Mouse (Mus musculus) heart, embryonic 13.5 days (tissue): ENCODE data around the gene H2-D1. TPM values are rescaled to one million over a fixed set of nuclear protein-coding genes. Genes with fewer than 3 reads are reported as not detected.
A peak's percentile ranks its signal among the peaks of the same experiment; 100 is the strongest.
"Not testable (repeated sequence)": the region's sequence is repeated elsewhere in the genome, so short reads cannot be mapped to it uniquely, and the experiment has no call there.

Experiments
- ATAC-seq: fragments of 200-750 bp; cut with Nextera tagmentation; 2 replicates; pipeline ENCODE4 v1.8.0; 2017; ENCODE audit warnings: moderate TSS enrichment; ENCODE audit not compliant: insufficient number of reproducible peaks, low FRiP score, low TSS enrichment; ENCODE audit errors: extremely low read depth
- H3K27ac ChIP-seq: fragments of 300-500 bp; sonication (generic); replicated peaks from 2 replicates; pipeline ENCODE4 v1.5.1; 2015; ENCODE audit warnings: moderate library complexity, mild to moderate bottlenecking, inconsistent platforms
- H3K27me3 ChIP-seq: fragments of 300-500 bp; sonication (generic); replicated peaks from 2 replicates; pipeline ENCODE4 v1.6.1; 2015; ENCODE audit warnings: mild to moderate bottlenecking, inconsistent platforms
- H3K36me3 ChIP-seq: fragments of 300-500 bp; sonication (generic); 2 replicates; pipeline ENCODE4 v1.6.1; 2015; ENCODE audit warnings: mild to moderate bottlenecking, inconsistent platforms
- H3K4me1 ChIP-seq: fragments of 300-500 bp; sonication (generic); 2 replicates; pipeline ENCODE4 v1.6.1; 2015; ENCODE audit warnings: inconsistent platforms
- H3K4me2 ChIP-seq: fragments of 300-500 bp; sonication (generic); 2 replicates; pipeline ENCODE4 v1.6.1; 2015; ENCODE audit warnings: inconsistent platforms, mild to moderate bottlenecking, moderate library complexity
- H3K4me3 ChIP-seq: fragments of 300-500 bp; sonication (generic); 2 replicates; pipeline ENCODE4 v1.5.1; 2015; ENCODE audit warnings: moderate library complexity, mild to moderate bottlenecking, inconsistent platforms
- H3K9ac ChIP-seq: fragments of 300-500 bp; sonication (generic); 2 replicates; pipeline ENCODE4 v1.6.1; 2015; ENCODE audit warnings: inconsistent platforms, mild to moderate bottlenecking, moderate library complexity
- H3K9me3 ChIP-seq: fragments of 300-500 bp; sonication (generic); 2 replicates; pipeline ENCODE4 v1.6.1; 2016; ENCODE audit warnings: inconsistent platforms
- WGBS: fragments of 180-500 bp; shearing (Covaris S2); methylation state at CpG from one replicate; pipeline ENCODE4 v1.1.7; 2015; ENCODE audit warnings: mixed read lengths; 5-methylcytosine and 5-hydroxymethylcytosine counted together
- polyA plus RNA-seq: library from polyadenylated mRNA; unstranded; fragments of >200 nt; fragmentation: Nextera tagmentation; extraction: Ambion mirVana; gene quantifications from 2 replicates; pipeline ENCODE4 v1.2.1, GENCODE M21; 2015

Gene H2-D1
- polyA plus RNA-seq, 1 experiment from 2014 or later: 43.4 TPM

- Histone ChIP-seq H3K9me3 (no peaks in the 10 kb centered on the region), H3K4me2 (no peak overlapping the region), H3K4me1 (no peaks in the 10 kb centered on the region), H3K9ac (no peak overlapping the region), H3K36me3 (no peaks in the 10 kb centered on the region), H3K27ac (no peak overlapping the region), H3K4me3 (no peak overlapping the region), H3K27me3 (peaks cover 62% of the 10 kb centered on the region)
- 78% methylated on average over 13 of the region's 13 CpGs for WGBS
- ATAC-seq: no peak
Measured at GRCm38 (mm10) chr17:35278957-35279688, 16.6 kb downstream of the H2-D1 start.

GRCm38 (mm10) chr17:35280276-35280675 is 17.7 kb downstream of the H2-D1 start:
- H3K9me3 ChIP-seq: no peaks in the 10 kb centered on the region
- H3K4me2 ChIP-seq: no peak overlapping the region
- H3K36me3 ChIP-seq: no peaks in the 10 kb centered on the region
- H3K9ac ChIP-seq: no peak overlapping the region
- WGBS: 56% methylated on average over 3 of the region's 3 CpGs
- no peak overlapping the region for H3K27ac ChIP-seq
- no peaks in the 10 kb centered on the region for H3K4me1 ChIP-seq
- ATAC-seq: no peak
- H3K4me3 ChIP-seq: no peak overlapping the region
- H3K27me3 ChIP-seq: peaks cover 61% of the 10 kb centered on the region

GRCm38 (mm10) chr17:35285431-35285830 is 22.9 kb downstream of the H2-D1 start:
- no peak for ATAC-seq
- no peak overlapping the region for H3K9ac ChIP-seq
- no peaks in the 10 kb centered on the region for H3K9me3 ChIP-seq
- H3K4me3 ChIP-seq: no peak overlapping the region
- H3K27me3 ChIP-seq: peaks cover 36% of the 10 kb centered on the region
- H3K27ac ChIP-seq: no peak overlapping the region
- H3K4me2 ChIP-seq: no peak overlapping the region
- no peaks in the 10 kb centered on the region for H3K4me1 ChIP-seq
- H3K36me3 ChIP-seq: no peaks in the 10 kb centered on the region

- not testable (repeated sequence) for H3K36me3 ChIP-seq, ATAC-seq, H3K4me3 ChIP-seq, H3K27ac ChIP-seq, H3K9me3 ChIP-seq, H3K4me2 ChIP-seq, H3K4me1 ChIP-seq, H3K9ac ChIP-seq
- H3K27me3 ChIP-seq: peaks cover 34% of the 10 kb centered on the region
- WGBS: 5% methylated on average over 5 of the region's 5 CpGs
Measured at GRCm38 (mm10) chr17:35295796-35296195, 33.3 kb downstream of the H2-D1 start.

- H3K4me3 ChIP-seq: not testable (repeated sequence)
Measured at GRCm38 (mm10) chr17:35300261-35300945, 37.9 kb downstream of the H2-D1 start.

GRCm38 (mm10) chr17:35301645-35302258 is 39.2 kb downstream of the H2-D1 start:
- 0 out of 2 replicates have a peak overlapping the region, but pooled peaks have one; percentile 11 for H3K4me2 ChIP-seq
- no peak overlapping the region for H3K9ac ChIP-seq
- no peak for ATAC-seq
- H3K9me3 ChIP-seq: no peaks in the 10 kb centered on the region
- H3K36me3 ChIP-seq: no peaks in the 10 kb centered on the region
- no peak overlapping the region for H3K4me3 ChIP-seq
- WGBS: 23% methylated on average over 13 of the region's 13 CpGs
- H3K4me1 ChIP-seq: no peaks in the 10 kb centered on the region
- H3K27ac ChIP-seq: no peak overlapping the region
- H3K27me3 ChIP-seq: peaks cover 21% of the 10 kb centered on the region

More at GRCm38 (mm10) chr17:35300261-35300945, 37.9 kb downstream of the H2-D1 start:
- H3K9ac ChIP-seq, H3K27ac ChIP-seq, ATAC-seq, H3K36me3 ChIP-seq, H3K4me2 ChIP-seq, H3K4me1 ChIP-seq, H3K9me3 ChIP-seq: not testable (repeated sequence)
- H3K27me3 ChIP-seq: peaks cover 15% of the 10 kb centered on the region
- 80% methylated on average over 7 of the region's 7 CpGs for WGBS

GRCm38 (mm10) chr17:35303271-35303670 is 40.7 kb downstream of the H2-D1 start:
- no peak for ATAC-seq
- Histone ChIP-seq H3K27ac (no peak overlapping the region), H3K4me1 (no peaks in the 10 kb centered on the region), H3K9me3 (no peaks in the 10 kb centered on the region), H3K9ac (no peak overlapping the region), H3K27me3 (peaks cover 35% of the 10 kb centered on the region), H3K4me3 (no peak overlapping the region), H3K36me3 (no peaks in the 10 kb centered on the region), H3K4me2 (no peak overlapping the region)
- 67% methylated on average over 2 of the region's 2 CpGs for WGBS

- Histone ChIP-seq H3K27ac (no peak overlapping the region), H3K9me3 (no peaks in the 10 kb centered on the region), H3K36me3 (no peaks in the 10 kb centered on the region), H3K27me3 (peaks cover 41% of the 10 kb centered on the region), H3K9ac (no peak overlapping the region), H3K4me2 (no peak overlapping the region), H3K4me1 (no peaks in the 10 kb centered on the region), H3K4me3 (no peak overlapping the region)
- ATAC-seq: no peak
- WGBS: 71% methylated on average over 10 of the region's 10 CpGs
Measured at GRCm38 (mm10) chr17:35303756-35304350, 41.3 kb downstream of the H2-D1 start.

- Histone ChIP-seq H3K27me3 (peaks cover 42% of the 10 kb centered on the region), H3K9me3 (no peaks in the 10 kb centered on the region), H3K4me1 (no peaks in the 10 kb centered on the region), H3K4me3 (no peak overlapping the region), H3K4me2 (no peak overlapping the region), H3K27ac (no peak overlapping the region), H3K36me3 (no peaks in the 10 kb centered on the region), H3K9ac (no peak overlapping the region)
- no peak for ATAC-seq
- WGBS: 65% methylated on average over 6 of the region's 6 CpGs
Measured at GRCm38 (mm10) chr17:35304478-35304877, 41.9 kb downstream of the H2-D1 start.

- H3K9ac ChIP-seq, H3K36me3 ChIP-seq, H3K4me1 ChIP-seq, ATAC-seq, H3K27ac ChIP-seq, H3K4me2 ChIP-seq, H3K4me3 ChIP-seq, H3K9me3 ChIP-seq: not testable (repeated sequence)
- WGBS: 70% methylated on average over 8 of the region's 8 CpGs
- peaks cover 42% of the 10 kb centered on the region for H3K27me3 ChIP-seq
Measured at GRCm38 (mm10) chr17:35304921-35305320, 42.4 kb downstream of the H2-D1 start.
